Mouse (Mus musculus) embryonic facial prominence, embryonic 10.5 days (tissue): ENCODE data around the gene Fignl1. TPM values are rescaled to one million over a fixed set of nuclear protein-coding genes. Genes with fewer than 3 reads are reported as not detected.

Source experiments
- DNase-seq: peaks from one replicate; pipeline ENCODE4 v3.0.0-alpha.2; 2017; ENCODE audit warnings: low spot score
- H3K27ac ChIP-seq: fragments of 300-500 bp; sonication (generic); replicated peaks from 2 replicates; pipeline ENCODE4 v1.5.1; 2016; ENCODE audit warnings: mild to moderate bottlenecking
- H3K27me3 ChIP-seq: fragments of 300-500 bp; sonication (generic); replicated peaks from 2 replicates; pipeline ENCODE4 v1.6.1; 2016; ENCODE audit warnings: low read depth, mild to moderate bottlenecking; ENCODE audit not compliant: poor library complexity, severe bottlenecking
- H3K36me3 ChIP-seq: fragments of 300-500 bp; sonication (generic); replicated peaks from 2 replicates; pipeline ENCODE4 v1.6.1; 2016; ENCODE audit warnings: mild to moderate bottlenecking, moderate library complexity
- H3K4me1 ChIP-seq: fragments of 300-500 bp; sonication (generic); 2 replicates; pipeline ENCODE4 v1.6.1; 2016
- H3K4me3 ChIP-seq: fragments of 300-500 bp; sonication (generic); 2 replicates; pipeline ENCODE4 v1.5.1; 2016; ENCODE audit warnings: mild to moderate bottlenecking, moderate library complexity
- H3K9me3 ChIP-seq: fragments of 300-500 bp; sonication (generic); 2 replicates; pipeline ENCODE4 v1.6.1; 2016; ENCODE audit warnings: mild to moderate bottlenecking
- WGBS: fragments of 180-500 bp; shearing (Covaris S2); methylation state at CpG from one replicate; pipeline ENCODE4 v1.1.7; 2016; 5-methylcytosine and 5-hydroxymethylcytosine counted together
- polyA plus RNA-seq: library from polyadenylated mRNA; unstranded; fragments of >200 nt; fragmentation: Nextera tagmentation; extraction: Ambion mirVana; gene quantifications from 2 replicates; pipeline ENCODE4 v1.2.1, GENCODE M21; 2016

The Fignl1 gene
- polyA plus RNA-seq, 1 experiment from 2014 or later: 105 TPM

DNA sequence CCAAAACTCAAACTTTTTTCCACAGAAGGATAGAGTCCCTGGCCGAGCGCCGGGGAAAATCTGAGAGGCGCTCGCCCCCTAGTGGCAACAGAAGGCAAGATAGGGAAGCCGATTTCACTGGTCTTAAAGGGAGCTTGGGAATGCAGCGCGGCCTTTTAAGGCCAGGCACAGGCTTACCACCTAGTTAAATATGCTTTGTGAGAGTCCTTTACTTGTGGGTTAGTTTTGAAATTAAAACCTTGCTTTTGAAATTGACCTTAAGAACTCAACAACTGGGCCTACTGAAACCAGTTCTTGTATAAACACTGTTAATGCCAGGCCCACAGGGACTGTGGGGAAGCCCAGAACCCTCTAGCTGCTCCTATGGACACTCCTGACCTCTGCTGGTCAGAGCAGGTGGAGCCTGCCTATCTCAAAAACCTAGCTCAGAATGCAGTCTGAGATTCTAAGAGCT is 20.2 kb downstream of the Fignl1 start:
- Histone ChIP-seq H3K9me3 (no peaks in the 10 kb centered on the region), H3K27me3 (no peaks in the 10 kb centered on the region), H3K4me1 (no peaks in the 10 kb centered on the region), H3K36me3 (no peaks in the 10 kb centered on the region), H3K4me3 (peak overlapping the region; percentile 30; the same call in 1 of the 2 replicates), H3K27ac (no peak overlapping the region)
- WGBS: 1% methylated on average over 8 of the region's 8 CpGs
- peak; percentile 87 for DNase-seq

DNA sequence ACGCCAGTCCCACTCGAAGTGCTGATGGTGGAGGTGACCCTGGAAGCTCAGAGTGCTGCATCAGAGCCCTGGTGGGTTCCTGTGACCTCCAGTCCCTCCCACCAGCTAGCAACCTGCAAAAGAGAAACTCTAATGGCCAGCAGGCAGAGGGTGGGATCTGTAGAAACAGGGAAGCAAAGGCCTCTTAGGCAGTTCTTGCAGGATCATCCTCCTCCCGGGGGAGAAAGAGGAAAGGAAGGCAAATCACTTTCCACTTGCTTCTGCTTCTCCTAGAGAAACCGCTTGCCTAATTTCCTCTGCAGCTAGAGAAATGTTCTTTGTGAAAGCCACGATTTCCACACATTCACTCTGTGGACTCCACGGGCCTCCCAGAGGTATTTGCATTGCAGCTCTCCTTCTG is 23.3 kb downstream of the Fignl1 start:
- Histone ChIP-seq H3K9me3 (no peaks in the 10 kb centered on the region), H3K4me1 (no peaks in the 10 kb centered on the region)
- 70% methylated on average over 6 of the region's 6 CpGs for WGBS

DNA sequence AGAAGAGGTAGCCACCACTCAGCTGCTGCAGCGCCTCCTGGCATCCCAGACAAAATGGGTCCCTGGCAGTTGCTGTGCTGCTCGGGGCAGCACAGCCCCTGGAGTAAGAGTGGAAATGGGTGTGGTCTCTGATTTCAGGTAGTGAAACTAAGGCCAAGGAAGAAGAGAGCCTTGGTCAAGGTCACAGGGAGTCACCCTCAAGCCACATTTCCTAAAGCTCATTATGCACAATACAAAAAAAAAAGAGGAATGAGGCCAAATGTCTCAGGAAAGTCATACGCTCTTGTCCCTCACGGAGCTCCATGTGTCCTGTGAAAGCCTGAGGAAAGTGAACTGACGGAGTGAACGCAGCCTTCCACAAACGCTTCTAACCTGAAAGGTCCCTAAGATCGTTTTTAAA is 27.0 kb downstream of the Fignl1 start:
- Histone ChIP-seq H3K4me1 (no peaks in the 10 kb centered on the region), H3K36me3 (no peaks in the 10 kb centered on the region), H3K4me3 (no peak overlapping the region), H3K9me3 (no peaks in the 10 kb centered on the region), H3K27me3 (no peaks in the 10 kb centered on the region), H3K27ac (no peak overlapping the region)
- 86% methylated on average over 8 of the region's 8 CpGs for WGBS
- DNase-seq: no peak

More for the DNA sequence above, 23.3 kb downstream of the Fignl1 start:
- H3K27ac ChIP-seq: no peak overlapping the region
- H3K27me3 ChIP-seq: no peaks in the 10 kb centered on the region
- no peaks in the 10 kb centered on the region for H3K36me3 ChIP-seq
- no peak for DNase-seq
- H3K4me3 ChIP-seq: no peak overlapping the region

DNA sequence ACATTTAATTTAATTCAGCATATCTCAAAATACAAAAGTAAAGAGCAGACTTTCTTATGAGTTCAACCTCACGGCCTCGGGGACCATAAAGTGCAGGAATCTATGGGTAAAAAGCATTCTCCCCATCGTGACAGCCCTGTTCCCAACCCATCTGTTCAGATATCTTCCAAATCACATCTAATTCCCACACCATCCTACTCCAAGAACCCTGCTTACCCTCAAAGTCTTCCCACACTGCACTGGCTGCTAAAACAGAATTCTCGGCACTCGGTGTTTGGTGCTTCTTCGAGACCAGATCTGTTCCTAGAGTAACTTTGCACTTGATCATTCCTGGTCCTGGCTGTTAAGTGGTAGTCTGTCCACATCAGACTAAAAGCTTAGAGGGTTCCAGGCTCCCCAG is 30.4 kb downstream of the Fignl1 start:
- DNase-seq: no peak
- Histone ChIP-seq H3K36me3 (no peaks in the 10 kb centered on the region), H3K27ac (no peak overlapping the region), H3K4me1 (no peaks in the 10 kb centered on the region), H3K4me3 (no peak overlapping the region), H3K27me3 (no peaks in the 10 kb centered on the region), H3K9me3 (no peaks in the 10 kb centered on the region)
- 94% methylated on average over 6 of the region's 6 CpGs for WGBS

DNA sequence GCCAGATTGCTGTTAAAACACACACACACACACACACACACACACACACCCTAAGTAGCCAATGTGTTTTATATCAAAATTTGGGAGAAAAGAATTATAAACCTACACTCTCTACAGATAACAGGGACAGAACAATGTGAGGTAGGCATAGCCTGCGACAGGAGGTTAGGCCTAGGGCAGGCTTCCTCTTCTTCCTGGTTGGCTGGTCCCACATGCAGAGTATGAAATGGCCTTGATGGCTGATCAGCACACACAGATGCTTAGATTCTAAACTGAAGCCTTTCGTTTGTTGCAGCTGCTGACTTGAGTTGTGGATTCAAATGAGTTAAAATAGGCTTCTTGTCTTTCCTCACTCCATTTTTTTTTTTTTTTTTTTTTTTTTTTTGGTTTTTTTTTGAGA is 31.0 kb downstream of the Fignl1 start:
- no peak overlapping the region for H3K27ac ChIP-seq
- no peak overlapping the region for H3K4me3 ChIP-seq
- WGBS: 90% methylated on average over 2 of the region's 2 CpGs
- no peaks in the 10 kb centered on the region for H3K9me3 ChIP-seq
- H3K36me3 ChIP-seq: no peaks in the 10 kb centered on the region
- H3K4me1 ChIP-seq: no peaks in the 10 kb centered on the region
- no peak for DNase-seq
- H3K27me3 ChIP-seq: no peaks in the 10 kb centered on the region

DNA sequence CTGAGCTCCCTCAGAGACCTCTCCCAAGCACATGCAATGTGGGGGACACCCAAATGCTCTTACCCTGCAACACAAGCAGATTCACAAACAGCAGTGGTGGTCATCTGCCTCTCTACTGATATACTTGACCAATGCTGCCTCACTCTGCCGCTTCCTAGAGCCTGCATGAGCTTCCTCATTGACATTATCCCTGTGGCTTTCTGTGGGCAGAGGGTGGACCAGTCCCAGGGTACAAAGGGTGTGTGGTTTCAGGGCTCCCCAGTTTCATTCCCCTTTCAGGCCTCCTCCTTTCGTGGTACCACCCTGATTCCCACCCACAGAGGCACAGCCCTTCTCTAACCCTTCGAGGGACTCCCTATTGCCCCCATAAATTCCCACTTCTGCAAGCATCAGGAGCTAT is 31.5 kb downstream of the Fignl1 start:
- no peak for DNase-seq

DNA sequence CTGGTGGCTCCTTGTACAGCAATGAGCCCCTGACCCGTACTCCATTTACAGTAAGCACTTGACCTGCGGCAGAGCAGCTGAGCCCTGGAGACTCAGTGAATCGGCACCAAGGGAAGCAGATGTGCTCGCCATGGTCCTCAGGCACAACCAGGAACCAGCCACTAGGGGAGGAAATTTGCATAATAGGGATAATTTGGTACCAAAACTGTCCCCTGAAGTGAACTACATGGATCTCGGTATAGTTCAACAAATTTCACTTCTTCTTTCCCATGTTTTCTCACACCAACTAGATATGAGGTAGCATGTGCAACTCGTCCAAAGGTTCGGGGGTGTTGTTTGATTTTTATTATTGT is 32.0 kb downstream of the Fignl1 start:
- no peak for DNase-seq
- H3K27me3 ChIP-seq: no peaks in the 10 kb centered on the region
- no peaks in the 10 kb centered on the region for H3K4me1 ChIP-seq
- H3K36me3 ChIP-seq: no peaks in the 10 kb centered on the region
- H3K9me3 ChIP-seq: no peaks in the 10 kb centered on the region
- WGBS: 81% methylated on average over 7 of the region's 7 CpGs
- H3K27ac ChIP-seq: no peak overlapping the region
- no peak overlapping the region for H3K4me3 ChIP-seq

More for the DNA sequence above, 31.5 kb downstream of the Fignl1 start:
- H3K36me3 ChIP-seq: no peaks in the 10 kb centered on the region
- no peak overlapping the region for H3K27ac ChIP-seq
- WGBS: 83% methylated on average over 3 of the region's 3 CpGs
- no peaks in the 10 kb centered on the region for H3K27me3 ChIP-seq
- no peaks in the 10 kb centered on the region for H3K4me1 ChIP-seq
- H3K9me3 ChIP-seq: no peaks in the 10 kb centered on the region
- no peak overlapping the region for H3K4me3 ChIP-seq

DNA sequence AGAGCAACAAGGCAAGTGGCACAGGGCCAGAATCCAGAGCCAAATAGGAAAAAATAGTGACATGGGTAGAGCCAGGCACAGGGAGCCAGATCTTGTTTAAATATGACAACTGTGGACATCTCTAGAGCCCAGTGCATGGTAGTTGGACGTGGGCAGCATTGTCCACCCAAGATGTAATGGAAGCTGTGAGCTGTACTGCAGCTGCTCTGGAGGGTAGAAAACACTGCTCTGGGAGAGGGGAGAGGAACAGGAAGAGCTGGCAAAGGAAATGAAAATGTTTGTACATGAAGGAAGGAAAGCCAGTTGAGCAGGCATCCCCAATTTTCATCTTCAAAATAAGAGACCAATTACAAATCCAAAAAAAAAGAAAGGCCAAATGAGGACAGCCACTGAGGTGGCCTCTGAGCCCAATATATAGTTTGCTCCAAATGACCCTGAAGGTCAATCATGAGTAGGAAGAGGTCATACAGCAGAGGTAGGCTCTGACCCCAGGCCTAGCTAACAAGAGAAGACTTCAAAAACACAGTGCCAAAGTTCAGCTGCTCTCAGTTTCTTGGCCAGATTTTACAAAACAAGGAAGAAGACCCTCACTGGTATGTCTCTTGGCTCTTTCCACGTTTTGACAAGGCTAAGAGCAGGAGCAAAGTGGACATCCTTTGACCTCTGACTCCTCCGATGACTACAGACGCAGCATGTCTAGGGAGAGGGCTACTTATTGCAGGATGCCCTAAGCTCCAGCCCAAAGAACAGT is 32.5 kb downstream of the Fignl1 start:
- H3K27me3 ChIP-seq: no peaks in the 10 kb centered on the region
- no peak for DNase-seq
- no peak overlapping the region for H3K27ac ChIP-seq
- no peaks in the 10 kb centered on the region for H3K4me1 ChIP-seq
- H3K36me3 ChIP-seq: no peaks in the 10 kb centered on the region
- H3K9me3 ChIP-seq: no peaks in the 10 kb centered on the region
- 54% methylated on average over 4 of the region's 4 CpGs for WGBS
- H3K4me3 ChIP-seq: no peak overlapping the region

DNA sequence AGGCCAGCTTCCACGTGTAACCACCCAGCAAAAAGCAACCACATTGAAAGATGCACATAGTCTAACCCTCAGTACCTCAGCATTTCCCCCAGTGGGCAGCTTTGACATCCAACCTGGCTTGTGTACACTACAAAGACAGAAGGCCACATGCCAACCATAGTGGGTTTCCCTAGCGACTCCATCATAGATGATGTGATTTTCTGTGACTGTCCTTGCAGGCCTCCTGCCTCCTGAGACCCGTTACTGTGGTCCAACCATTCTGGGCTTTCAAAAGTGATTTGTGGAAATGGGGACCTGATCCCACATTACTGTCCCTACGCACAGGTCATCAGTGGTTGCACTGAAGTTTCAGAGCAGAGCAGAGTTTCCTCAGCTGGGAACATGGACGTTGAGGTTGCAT is 33.9 kb downstream of the Fignl1 start:
- H3K4me1 ChIP-seq: no peaks in the 10 kb centered on the region
- H3K9me3 ChIP-seq: no peaks in the 10 kb centered on the region
- no peak overlapping the region for H3K27ac ChIP-seq
- WGBS: 89% methylated on average over 5 of the region's 5 CpGs
- no peaks in the 10 kb centered on the region for H3K27me3 ChIP-seq
- DNase-seq: no peak
- H3K36me3 ChIP-seq: no peaks in the 10 kb centered on the region
- no peak overlapping the region for H3K4me3 ChIP-seq

DNA sequence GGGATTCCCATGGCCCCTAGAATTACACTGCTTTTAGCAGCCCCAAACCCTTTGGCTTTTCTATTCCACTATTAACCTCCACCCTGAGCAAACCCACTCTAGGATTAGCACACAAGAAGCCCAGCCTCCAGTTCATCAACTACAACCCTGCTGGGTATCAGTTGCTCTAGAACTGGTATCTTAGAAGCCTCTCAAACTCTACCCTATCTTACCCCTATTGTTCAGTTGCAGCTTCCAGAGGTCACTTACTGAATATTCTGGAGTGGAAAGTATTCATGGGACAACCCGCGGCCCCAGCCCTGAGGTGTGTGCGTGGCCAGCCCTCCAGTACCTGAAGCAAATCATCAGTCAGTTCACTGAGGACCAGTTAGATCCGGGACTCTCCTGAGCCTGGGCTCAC is 34.4 kb downstream of the Fignl1 start:
- no peak for DNase-seq
- H3K36me3 ChIP-seq: no peaks in the 10 kb centered on the region
- no peaks in the 10 kb centered on the region for H3K4me1 ChIP-seq
- H3K27me3 ChIP-seq: no peaks in the 10 kb centered on the region
- H3K27ac ChIP-seq: no peak overlapping the region
- WGBS: 95% methylated on average over 4 of the region's 4 CpGs
- H3K9me3 ChIP-seq: no peaks in the 10 kb centered on the region
- H3K4me3 ChIP-seq: no peak overlapping the region

DNA sequence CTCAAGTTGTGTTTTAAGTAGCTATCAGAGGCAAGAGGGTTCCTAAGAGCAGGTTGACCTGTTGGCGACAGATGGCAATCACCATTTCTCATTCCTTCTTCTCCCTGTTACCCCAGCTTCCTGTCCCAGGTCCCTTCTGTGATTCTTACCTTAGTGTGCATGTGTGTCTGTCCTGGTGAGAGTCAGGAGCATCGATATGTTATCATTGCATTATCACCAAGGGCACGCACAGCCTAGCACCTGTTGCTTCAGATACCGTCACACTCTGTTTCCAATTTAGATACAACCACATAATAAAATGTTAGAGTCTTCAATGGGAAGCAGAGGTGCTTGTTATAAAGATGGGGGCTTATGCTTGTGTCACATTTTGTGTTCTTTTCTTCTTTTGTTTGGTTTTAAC is 36.6 kb downstream of the Fignl1 start:
- no peaks in the 10 kb centered on the region for H3K9me3 ChIP-seq
- DNase-seq: no peak
- no peaks in the 10 kb centered on the region for H3K27me3 ChIP-seq
- no peak overlapping the region for H3K27ac ChIP-seq
- no peaks in the 10 kb centered on the region for H3K36me3 ChIP-seq
- WGBS: 90% methylated on average over 4 of the region's 4 CpGs
- H3K4me1 ChIP-seq: no peaks in the 10 kb centered on the region
- no peak overlapping the region for H3K4me3 ChIP-seq

DNA sequence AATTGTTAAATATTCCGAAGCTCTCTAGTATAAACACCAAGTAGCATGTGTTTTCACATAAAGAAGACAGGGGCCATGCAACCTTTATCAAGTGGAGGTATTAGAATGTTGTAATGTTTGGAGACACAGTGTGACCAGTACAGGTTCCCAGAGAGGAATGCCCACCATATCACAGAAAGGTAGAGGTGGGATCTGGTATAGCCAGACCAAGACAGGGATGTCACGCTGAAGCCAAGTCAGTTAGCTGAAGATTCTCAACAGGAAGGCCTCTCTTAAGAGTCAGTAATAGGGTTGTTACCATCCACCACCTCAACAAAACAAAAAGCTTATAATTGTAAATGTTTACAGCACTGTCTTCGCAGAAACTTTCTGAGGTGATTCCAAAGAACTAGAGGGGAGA is 38.1 kb downstream of the Fignl1 start:
- Histone ChIP-seq H3K4me1 (no peaks in the 10 kb centered on the region), H3K4me3 (no peak overlapping the region), H3K36me3 (no peaks in the 10 kb centered on the region), H3K27ac (no peak overlapping the region), H3K27me3 (no peaks in the 10 kb centered on the region), H3K9me3 (no peaks in the 10 kb centered on the region)
- DNase-seq: no peak
- WGBS: 93% methylated on average over 3 of the region's 3 CpGs

DNA sequence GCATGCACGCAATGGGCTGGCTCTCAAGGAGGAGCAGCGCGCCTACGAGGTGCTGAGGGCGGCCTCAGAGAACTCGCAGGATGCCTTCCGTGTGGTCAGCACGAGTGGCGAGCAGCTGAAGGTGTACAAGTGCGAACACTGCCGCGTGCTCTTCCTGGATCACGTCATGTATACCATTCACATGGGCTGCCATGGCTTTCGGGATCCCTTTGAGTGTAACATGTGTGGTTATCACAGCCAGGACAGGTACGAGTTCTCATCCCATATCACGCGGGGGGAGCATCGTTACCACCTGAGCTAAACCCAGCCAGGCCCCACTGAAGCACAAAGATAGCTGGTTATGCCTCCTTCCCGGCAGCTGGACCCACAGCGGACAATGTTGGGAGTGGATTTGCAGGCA is 39.5 kb downstream of the Fignl1 start:
- no peaks in the 10 kb centered on the region for H3K27me3 ChIP-seq
- no peaks in the 10 kb centered on the region for H3K9me3 ChIP-seq
- no peaks in the 10 kb centered on the region for H3K36me3 ChIP-seq
- H3K4me3 ChIP-seq: no peak overlapping the region
- no peaks in the 10 kb centered on the region for H3K4me1 ChIP-seq
- H3K27ac ChIP-seq: no peak overlapping the region
- 93% methylated on average over 20 of the region's 20 CpGs for WGBS
- no peak for DNase-seq
